Mouse (Mus musculus) E14TG2a.4 (cell line): ENCODE results near the gene Nudt22.
A peak's percentile ranks its signal among the peaks of the same experiment; 100 is the strongest.

Experiments used
- H3K27me3 ChIP-seq: 2 replicates; pipeline ENCODE4 v1.6.1; 2014; ENCODE audit warnings: low read length, control low read depth; ENCODE audit not compliant: insufficient read depth
- H3K36me3 ChIP-seq: 2 replicates; pipeline ENCODE4 v1.6.1; 2014; ENCODE audit warnings: low read length, control low read depth; ENCODE audit not compliant: insufficient read depth
- H3K4me1 ChIP-seq: replicated peaks from 2 replicates; pipeline ENCODE4 v1.6.1; 2014; ENCODE audit warnings: low read depth, low read length, control low read depth
- H3K4me3 ChIP-seq: replicated peaks from 2 replicates; pipeline ENCODE4 v1.5.1; 2014; ENCODE audit warnings: mild to moderate bottlenecking, low read length
- H3K9me3 ChIP-seq: 2 replicates; pipeline ENCODE4 v1.6.1; 2014; ENCODE audit warnings: low read length, control low read depth
- CTCF ChIP-seq: conservative IDR thresholded peaks from 2 replicates; pipeline ENCODE4 v1.5.1; 2014; ENCODE audit warnings: low read length
- NANOG ChIP-seq: IDR thresholded peaks from 2 replicates; pipeline ENCODE4 v1.6.1; 2014; ENCODE audit warnings: borderline replicate concordance, low read length, mixed read lengths
- POU5F1 ChIP-seq: IDR thresholded peaks from 2 replicates; pipeline ENCODE4 v1.6.1; 2014; ENCODE audit warnings: low read length, borderline replicate concordance

Gene Nudt22

DNA sequence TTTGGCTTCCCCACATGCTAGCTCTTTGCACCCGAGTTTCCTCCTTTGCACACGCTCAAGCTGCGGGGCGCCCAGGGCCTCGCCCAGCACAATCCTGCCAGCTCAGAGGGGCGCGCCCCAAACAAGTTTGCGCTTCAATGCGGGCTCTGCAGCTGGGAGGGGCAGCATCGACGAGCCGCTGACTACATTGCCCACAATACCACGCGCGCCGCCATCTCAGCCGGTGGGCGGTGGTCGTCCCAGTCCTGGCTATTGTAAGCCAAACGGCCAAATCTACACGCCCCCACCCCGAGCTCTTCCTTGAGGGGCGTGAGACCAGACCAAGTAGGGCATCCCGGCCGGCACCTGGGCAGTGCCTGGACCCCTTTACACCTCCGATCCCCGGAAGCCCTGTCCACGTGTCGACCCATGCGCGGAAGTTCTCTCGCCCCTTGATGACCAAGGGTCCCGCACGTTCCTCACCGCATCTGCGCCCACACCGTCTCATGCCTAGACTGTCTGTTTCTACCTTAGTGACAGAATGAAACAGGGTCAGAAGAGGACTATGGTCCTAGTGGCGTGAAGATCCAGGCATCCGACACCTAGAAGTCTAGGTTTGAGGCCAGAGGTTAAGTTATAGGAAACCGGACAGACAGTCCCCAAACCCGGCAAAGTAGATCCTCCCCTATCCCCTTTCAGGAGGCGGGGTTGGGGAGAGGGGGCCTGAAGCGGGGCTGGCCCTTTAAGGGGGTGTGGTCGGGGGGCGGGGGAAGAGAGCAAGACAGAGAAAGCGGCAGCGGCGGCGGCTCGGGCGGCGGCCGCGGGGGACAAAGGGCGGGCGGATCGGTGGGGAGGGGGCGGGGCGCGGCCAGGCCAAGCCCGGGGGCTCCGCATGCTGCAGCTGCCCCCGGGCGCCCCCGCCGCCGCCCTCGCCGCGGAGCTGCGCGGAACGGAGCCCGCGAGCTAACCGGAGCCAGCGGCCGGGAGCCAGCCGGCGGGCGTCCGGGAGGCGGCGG is 21.4 kb downstream of the Nudt22 start, which contains the start of gene Ppp1r14b:
Ppp1r14b (plus strand) TSS at position 758 of the 995 bp plus-strand sequence.
- Histone ChIP-seq H3K4me3 (peak within 1 kb of the TSS; percentile 98), H3K9me3 (no peaks in the 10 kb centered on the region), H3K4me1 (peaks cover 81% of the 10 kb centered on the region), H3K36me3 (peaks cover 32% of the 10 kb centered on the region), H3K27me3 (no peaks in the 10 kb centered on the region)
- no peak for TF ChIP-seq NANOG
- no peak for TF ChIP-seq CTCF
- TF ChIP-seq POU5F1, result no peak

DNA sequence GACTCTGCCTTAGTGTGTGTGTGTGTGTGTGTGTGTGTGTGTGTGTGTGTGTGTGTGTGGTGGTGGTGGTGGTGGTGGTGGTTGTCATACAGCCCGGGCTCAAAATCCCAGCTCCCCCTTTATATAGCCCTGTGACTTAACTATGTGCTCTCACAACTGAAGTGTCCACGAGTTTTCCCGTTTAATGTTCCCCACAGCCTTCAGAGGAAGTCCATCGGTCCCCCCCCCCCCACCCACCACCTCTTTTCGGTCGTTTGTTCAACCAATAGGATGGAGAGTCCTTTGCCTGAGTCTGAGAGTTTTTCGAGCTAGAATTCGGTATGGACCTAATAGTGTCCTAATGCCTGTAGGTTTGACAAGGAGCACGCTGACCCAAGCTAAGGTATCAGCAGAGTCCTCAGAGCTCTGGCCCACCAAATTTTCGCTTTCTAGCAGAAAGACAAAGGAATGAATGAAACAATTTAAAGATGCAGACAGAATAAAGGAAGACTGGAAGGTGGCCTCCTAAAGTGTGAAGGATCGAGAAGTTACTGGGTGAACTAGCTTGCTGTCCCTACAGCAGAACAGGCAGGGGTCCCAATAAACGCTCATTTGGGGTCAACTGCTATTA is 22.2 kb downstream of the Nudt22 start:
- TF ChIP-seq NANOG (no peak), POU5F1 (no peak)
- Histone ChIP-seq H3K9me3 (no peaks in the 10 kb centered on the region), H3K4me1 (peaks cover 81% of the 10 kb centered on the region), H3K27me3 (no peaks in the 10 kb centered on the region), H3K4me3 (peak overlapping the region; percentile 98), H3K36me3 (peaks cover 29% of the 10 kb centered on the region)

DNA sequence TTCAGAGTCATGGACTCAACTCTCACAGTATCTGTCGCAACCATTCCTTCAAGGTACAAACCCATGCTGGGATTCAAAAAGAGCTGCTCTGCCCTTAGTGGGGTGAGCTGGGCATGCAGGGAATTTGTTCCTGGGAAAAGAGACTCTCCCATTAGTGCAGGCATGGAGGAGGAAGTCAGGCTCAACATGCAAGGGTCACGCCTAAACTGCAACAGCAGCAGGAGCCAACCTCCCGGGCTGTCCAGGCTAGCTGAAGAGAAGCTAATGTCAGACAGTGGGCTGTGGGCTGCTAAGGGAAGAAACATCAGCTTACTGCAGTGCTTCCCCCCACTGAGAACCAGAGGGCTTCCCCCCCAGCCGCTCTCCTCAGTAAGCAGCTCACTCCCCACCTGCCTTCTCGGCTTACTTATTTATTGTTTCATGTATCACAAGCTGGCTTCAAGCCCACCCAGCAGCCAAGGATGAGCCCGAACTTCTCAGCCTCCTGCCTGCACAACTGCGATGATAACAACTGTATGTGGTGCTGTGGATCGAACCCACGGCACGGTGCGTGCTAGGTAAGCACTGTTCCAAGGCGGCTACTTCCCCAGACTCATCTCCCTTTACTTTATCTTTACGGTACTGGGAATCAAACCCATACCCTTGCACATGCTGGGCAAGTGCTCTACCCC is 23.5 kb downstream of the Nudt22 start:
- no peaks in the 10 kb centered on the region for H3K9me3 ChIP-seq
- no peak for TF ChIP-seq CTCF
- no peak for TF ChIP-seq POU5F1
- no peak for TF ChIP-seq NANOG
- H3K36me3 ChIP-seq, result peaks cover 22% of the 10 kb centered on the region
- H3K4me1 ChIP-seq, result peaks cover 81% of the 10 kb centered on the region
- peak overlapping the region; percentile 90; the same call in 1 of the 2 replicates for H3K4me3 ChIP-seq
- H3K27me3 ChIP-seq, result no peaks in the 10 kb centered on the region

DNA sequence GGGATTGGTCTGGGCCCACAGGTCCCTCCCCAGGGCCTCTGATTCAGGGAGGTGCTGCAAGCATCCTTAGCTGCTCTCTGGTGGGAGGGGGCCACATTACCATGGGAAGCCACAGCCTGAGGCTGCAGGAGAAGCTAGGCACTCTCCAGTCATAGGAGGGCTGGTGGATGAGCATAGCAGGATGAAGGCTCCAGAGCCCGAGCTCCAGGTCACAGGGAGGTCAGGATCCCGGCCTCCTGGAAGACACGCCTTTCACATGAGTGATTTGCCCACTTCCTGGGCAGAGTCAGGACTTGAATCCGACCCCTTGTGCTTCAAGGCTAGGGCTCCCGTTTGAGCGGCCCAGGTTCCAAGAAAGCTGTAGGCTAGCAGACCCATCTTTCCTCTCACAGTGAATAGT is 24.3 kb downstream of the Nudt22 start:
- peak overlapping the region; percentile 90 for H3K4me3 ChIP-seq
- peaks cover 21% of the 10 kb centered on the region for H3K36me3 ChIP-seq
- H3K4me1 ChIP-seq, result peaks cover 81% of the 10 kb centered on the region
- H3K27me3 ChIP-seq, result no peaks in the 10 kb centered on the region
- TF ChIP-seq CTCF (no peak), NANOG (no peak), POU5F1 (no peak)
- H3K9me3 ChIP-seq, result no peaks in the 10 kb centered on the region

DNA sequence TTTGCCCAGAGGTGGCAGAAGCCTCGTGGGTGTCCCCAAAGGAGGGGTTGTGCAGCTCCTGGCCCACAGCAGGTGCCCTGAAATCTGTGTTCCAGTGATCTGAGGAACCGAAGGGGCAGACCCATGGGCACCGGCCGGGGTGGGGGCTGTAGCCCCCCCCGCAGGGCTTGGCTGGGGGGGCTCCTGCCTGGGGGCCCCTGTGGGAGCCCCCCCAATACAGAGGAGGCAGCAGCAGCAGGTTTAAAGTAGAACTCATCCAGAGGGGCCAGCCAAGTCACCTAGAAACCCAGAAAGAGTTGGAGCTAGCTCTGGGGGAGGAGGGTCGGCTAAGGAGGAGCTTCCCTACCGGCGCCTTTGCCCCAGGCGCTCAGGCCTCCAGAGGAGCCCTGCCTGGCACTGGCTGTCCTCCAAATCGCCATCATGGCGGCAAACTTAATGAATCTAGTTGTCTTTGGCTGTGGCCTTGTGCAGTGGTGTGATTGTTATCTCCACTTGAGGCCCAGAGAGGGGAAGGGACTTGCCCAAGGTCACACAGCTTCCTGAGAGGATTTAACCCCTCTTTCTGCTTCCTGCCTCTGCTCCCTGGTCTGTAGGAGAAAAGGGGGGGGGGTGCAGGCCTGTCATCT is 25.3 kb downstream of the Nudt22 start:
- H3K36me3 ChIP-seq, result peaks cover 22% of the 10 kb centered on the region
- H3K4me1 ChIP-seq, result peaks cover 82% of the 10 kb centered on the region
- H3K27me3 ChIP-seq, result no peaks in the 10 kb centered on the region
- no peak; the same call in 1 of the 2 replicates for TF ChIP-seq NANOG
- TF ChIP-seq POU5F1, result no peak
- TF ChIP-seq CTCF, result no peak
- H3K9me3 ChIP-seq, result no peaks in the 10 kb centered on the region
- peak overlapping the region; percentile 90 for H3K4me3 ChIP-seq

DNA sequence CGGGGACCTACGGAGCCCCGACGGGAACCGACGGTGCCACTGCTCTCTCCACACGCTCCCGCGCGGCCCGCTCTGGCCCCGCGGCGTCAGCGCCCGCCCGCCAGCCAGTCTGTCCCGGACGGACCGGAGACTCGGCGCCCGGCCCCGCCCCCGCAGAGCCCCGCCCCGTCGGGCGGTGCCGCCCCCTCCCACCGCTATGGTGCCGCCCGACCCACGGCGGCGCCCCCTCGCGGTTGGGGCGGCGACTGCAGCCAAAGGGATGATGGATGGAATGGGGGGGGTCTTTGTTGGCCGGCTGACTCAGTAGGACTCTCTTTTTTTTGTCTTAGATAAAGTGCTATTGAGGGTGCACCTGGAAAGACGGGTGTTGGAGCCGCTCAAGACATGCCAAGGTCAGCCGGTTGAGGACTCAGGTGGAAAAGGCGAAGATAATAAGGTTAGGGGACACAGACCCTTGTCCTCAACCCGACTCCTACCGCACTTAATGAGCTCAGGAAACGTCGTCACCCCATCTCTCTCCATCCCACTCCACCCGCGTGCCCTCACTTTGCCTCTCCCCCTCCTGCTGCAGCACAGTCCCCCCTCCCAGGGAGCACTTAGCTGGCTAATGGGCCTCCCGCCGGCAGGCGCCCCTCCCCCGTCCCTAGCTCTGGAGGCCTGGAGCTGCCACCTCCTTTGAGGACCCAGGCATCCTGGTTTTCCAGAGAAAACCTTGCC is 26.1 kb downstream of the Nudt22 start:
- Histone ChIP-seq H3K27me3 (no peaks in the 10 kb centered on the region), H3K9me3 (no peaks in the 10 kb centered on the region), H3K4me1 (peaks cover 89% of the 10 kb centered on the region), H3K36me3 (peaks cover 30% of the 10 kb centered on the region), H3K4me3 (peak overlapping the region; percentile 90)
- TF ChIP-seq CTCF (peak; percentile 22), POU5F1 (no peak), NANOG (no peak)

DNA sequence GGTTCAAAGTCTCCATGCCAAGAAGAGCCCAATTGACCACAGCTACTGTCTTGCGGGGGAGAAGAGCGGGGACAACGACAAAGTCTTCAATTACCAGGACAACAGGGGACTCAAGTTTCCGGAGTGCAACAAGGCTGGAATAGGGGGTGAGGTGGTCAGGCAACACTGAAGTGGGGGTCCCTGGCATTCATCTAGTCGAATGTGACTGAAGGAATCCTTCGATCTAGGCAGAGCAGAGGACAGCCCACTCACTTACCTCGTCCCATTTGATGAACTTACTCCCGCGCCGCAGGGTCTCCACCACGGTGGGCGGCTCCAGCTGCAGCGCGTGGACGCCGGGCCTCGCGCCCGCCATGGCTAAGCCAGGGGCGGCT is 26.6 kb downstream of the Nudt22 start:
- TF ChIP-seq CTCF (no peak), POU5F1 (no peak), NANOG (no peak)
- peaks cover 95% of the 10 kb centered on the region for H3K4me1 ChIP-seq
- peaks cover 35% of the 10 kb centered on the region for H3K36me3 ChIP-seq
- H3K9me3 ChIP-seq, result no peaks in the 10 kb centered on the region
- H3K27me3 ChIP-seq, result no peaks in the 10 kb centered on the region
- H3K4me3 ChIP-seq, result peak overlapping the region; percentile 90
